Mouse (Mus musculus) activated CD4-positive, CD25-positive, alpha-beta regulatory T cell, adult 4 months (primary cell): ENCODE results near the gene Tbc1d17. TPM values are rescaled to one million over a fixed set of nuclear protein-coding genes. Genes with fewer than 3 reads are reported as not detected.

Experiments used
- ATAC-seq: one replicate; pipeline ENCODE4 v1.8.0; 2017
- polyA plus RNA-seq, 2 experiments: library from polyadenylated mRNA; unstranded; fragments of 100-300 nt; shearing (Covaris generic); gene quantifications; one replicate each; pipeline ENCODE4 v1.2.1; 2017

Gene Tbc1d17
- polyA plus RNA-seq, 2 experiments from 2014 or later = 41.0 to 63.7 TPM

GRCm38 (mm10) chr7:44868919-44869696 lies 20.2 kb upstream of the Tbc1d17 start:
- peak; percentile 21 for ATAC-seq

GRCm38 (mm10) chr7:44868465-44868864 lies 19.6 kb upstream of the Tbc1d17 start:
- no peak for ATAC-seq

GRCm38 (mm10) chr7:44867802-44868201 lies 18.9 kb upstream of the Tbc1d17 start:
- no peak for ATAC-seq

GRCm38 (mm10) chr7:44867010-44867702 lies 18.3 kb upstream of the Tbc1d17 start:
- ATAC-seq = no peak

GRCm38 (mm10) chr7:44866276-44867009 lies 17.6 kb upstream of the Tbc1d17 start:
- ATAC-seq = no peak

GRCm38 (mm10) chr7:44864595-44865542 lies 16.0 kb upstream of the Tbc1d17 start:
- no peak for ATAC-seq

- ATAC-seq = no peak
Measured at GRCm38 (mm10) chr7:44863982-44864494, 15.2 kb upstream of the Tbc1d17 start.

- no peak for ATAC-seq
Measured at GRCm38 (mm10) chr7:44863210-44863609, 14.3 kb upstream of the Tbc1d17 start.

GRCm38 (mm10) chr7:44862434-44862833 lies 13.6 kb upstream of the Tbc1d17 start:
- ATAC-seq = no peak

- no peak for ATAC-seq
Measured at GRCm38 (mm10) chr7:44861429-44861816, 12.5 kb upstream of the Tbc1d17 start.

- ATAC-seq = no peak
Measured at GRCm38 (mm10) chr7:44860576-44861428, 11.9 kb upstream of the Tbc1d17 start.

GRCm38 (mm10) chr7:44859896-44860295 lies 11.0 kb upstream of the Tbc1d17 start:
- no peak for ATAC-seq

- ATAC-seq = no peak
Measured at GRCm38 (mm10) chr7:44857905-44858304, 9.0 kb upstream of the Tbc1d17 start.

GRCm38 (mm10) chr7:44857042-44857552 lies 8.2 kb upstream of the Tbc1d17 start, which contains the start of gene Pnkp:
Pnkp (plus strand) TSS chr7:44857139.
- ATAC-seq = peak; percentile 47

GRCm38 (mm10) chr7:44856265-44856916 lies 7.5 kb upstream of the Tbc1d17 start:
- no peak for ATAC-seq

- no peak for ATAC-seq
Measured at GRCm38 (mm10) chr7:44855036-44855435, 6.2 kb upstream of the Tbc1d17 start.

GRCm38 (mm10) chr7:44854356-44855031 lies 5.6 kb upstream of the Tbc1d17 start:
- ATAC-seq = peak; percentile 57

- ATAC-seq = peak; percentile 5
Measured at GRCm38 (mm10) chr7:44853596-44854355, 4.9 kb upstream of the Tbc1d17 start.

- no peak for ATAC-seq
Measured at GRCm38 (mm10) chr7:44853065-44853464, 4.2 kb upstream of the Tbc1d17 start.
